Mouse (Mus musculus): ENCODE results near the gene Gpr4.

GRCm38 (mm10) chr7:19269721-19270441 lies 57.5 kb downstream of the Gpr4 start:
- TF ChIP-seq CTCF (conservative IDR thresholded peaks at IDR 0.05; ENCODE audit: low read length): no peak
- no peak for TF ChIP-seq POU5F1 (IDR thresholded peaks at IDR 0.05; ENCODE audit: borderline replicate concordance, low read length)

All from E14TG2a.4 (cell line).